Mouse (Mus musculus) thymus, postnatal 25 days (tissue): ENCODE data around the gene Slc25a39.

ENCODE experiments used
- DNase-seq: peaks from one replicate; pipeline ENCODE4 v3.0.0; 2022

The Slc25a39 gene

GRCm38 (mm10) chr11:102407834-102408215 lies at the start of gene Slc25a39:
Slc25a39 (minus strand) TSS chr11:102407946.
- DNase-seq, result no peak

- peak; percentile 41 for DNase-seq
These were observed 48.1 kb upstream of the Slc25a39 start for GRCm38 (mm10) chr11:102455740-102456396.

GRCm38 (mm10) chr11:102453131-102453530 lies 45.4 kb upstream of the Slc25a39 start:
- DNase-seq, result no peak

- no peak for DNase-seq
These were observed 41.6 kb upstream of the Slc25a39 start for GRCm38 (mm10) chr11:102449043-102450008.

GRCm38 (mm10) chr11:102448327-102448726 lies 40.6 kb upstream of the Slc25a39 start:
- no peak for DNase-seq

- DNase-seq, result peak; percentile 84
These were observed 39.8 kb upstream of the Slc25a39 start, which contains the start of gene Fam171a2 for GRCm38 (mm10) chr11:102447497-102447896. Fam171a2 (minus strand) TSS chr11:102447682.

- DNase-seq, result peak; percentile 15
These were observed 39.1 kb upstream of the Slc25a39 start for GRCm38 (mm10) chr11:102446581-102447461.

- DNase-seq, result no peak
These were observed 38.2 kb upstream of the Slc25a39 start for GRCm38 (mm10) chr11:102445891-102446361.

GRCm38 (mm10) chr11:102445264-102445890 lies 37.6 kb upstream of the Slc25a39 start:
- DNase-seq, result no peak

- DNase-seq, result no peak
These were observed 37.0 kb upstream of the Slc25a39 start for GRCm38 (mm10) chr11:102444781-102445180.

GRCm38 (mm10) chr11:102444321-102444720 lies 36.6 kb upstream of the Slc25a39 start:
- no peak for DNase-seq

GRCm38 (mm10) chr11:102443740-102444139 lies 36.0 kb upstream of the Slc25a39 start:
- no peak for DNase-seq

- no peak for DNase-seq
These were observed 34.3 kb upstream of the Slc25a39 start for GRCm38 (mm10) chr11:102442089-102442488.

- no peak for DNase-seq
These were observed 33.7 kb upstream of the Slc25a39 start for GRCm38 (mm10) chr11:102441434-102441833.

- DNase-seq, result no peak
These were observed 32.5 kb upstream of the Slc25a39 start for GRCm38 (mm10) chr11:102440255-102440654.

GRCm38 (mm10) chr11:102439093-102440082 lies 31.6 kb upstream of the Slc25a39 start:
- DNase-seq, result no peak

- peak; percentile 66 for DNase-seq
These were observed 30.7 kb upstream of the Slc25a39 start for GRCm38 (mm10) chr11:102438212-102439092.

GRCm38 (mm10) chr11:102437120-102438061 lies 29.6 kb upstream of the Slc25a39 start:
- DNase-seq, result no peak

- no peak for DNase-seq
These were observed 28.7 kb upstream of the Slc25a39 start for GRCm38 (mm10) chr11:102436471-102436790.
